Mouse (Mus musculus) forebrain, embryonic 16.5 days (tissue): ENCODE data around the gene Mapk8ip1. TPM values are rescaled to one million over a fixed set of nuclear protein-coding genes. Genes with fewer than 3 reads are reported as not detected.
"Not testable (repeated sequence)": the region's sequence is repeated elsewhere in the genome, so short reads cannot be mapped to it uniquely, and the experiment has no call there.

Experiments used
- ATAC-seq: fragments of 200-750 bp; cut with Nextera tagmentation; 2 replicates; pipeline ENCODE4 v1.8.0; 2017; ENCODE audit warnings: mild to moderate bottlenecking, moderate library complexity
- H3K27ac ChIP-seq: fragments of 300-500 bp; sonication (generic); 2 replicates; pipeline ENCODE4 v1.5.1; 2014; ENCODE audit warnings: low read length, control low read depth
- H3K27me3 ChIP-seq: fragments of 300-500 bp; sonication (generic); replicated peaks from 2 replicates; pipeline ENCODE4 v1.6.1; 2014; ENCODE audit warnings: low read length; ENCODE audit not compliant: control insufficient read depth, insufficient read depth
- H3K36me3 ChIP-seq: fragments of 300-500 bp; sonication (generic); 2 replicates; pipeline ENCODE4 v1.6.1; 2014; ENCODE audit not compliant: control insufficient read depth, insufficient read depth
- H3K4me1 ChIP-seq: fragments of 300-500 bp; sonication (generic); replicated peaks from 2 replicates; pipeline ENCODE4 v1.6.1; 2014; ENCODE audit warnings: low read length; ENCODE audit not compliant: control insufficient read depth, insufficient read depth
- H3K4me2 ChIP-seq: fragments of 300-500 bp; sonication (generic); 2 replicates; pipeline ENCODE4 v1.6.1; 2014; ENCODE audit warnings: mild to moderate bottlenecking, low read length, control low read depth
- H3K4me3 ChIP-seq: fragments of 300-500 bp; sonication (generic); replicated peaks from 2 replicates; pipeline ENCODE4 v1.5.1; 2014; ENCODE audit warnings: mild to moderate bottlenecking, low read length, control low read depth
- H3K9ac ChIP-seq: fragments of 300-500 bp; sonication (generic); replicated peaks from 2 replicates; pipeline ENCODE4 v1.6.1; 2014; ENCODE audit warnings: low read depth, low read length, control low read depth
- H3K9me3 ChIP-seq: fragments of 300-500 bp; sonication (generic); 2 replicates; pipeline ENCODE4 v1.6.1; 2016; ENCODE audit warnings: low read length; ENCODE audit not compliant: control insufficient read depth
- WGBS: fragments of 180-500 bp; shearing (Covaris S2); extraction: QIAGEN DNeasy Blood & Tissue Kit; methylation state at CpG from one replicate; pipeline ENCODE4 v1.1.7; 2014; 5-methylcytosine and 5-hydroxymethylcytosine counted together
- polyA plus RNA-seq: library from polyadenylated mRNA; unstranded; fragments of >200 nt; fragmentation: Nextera tagmentation; extraction: Ambion mirVana; gene quantifications from 2 replicates; pipeline ENCODE4 v1.2.1, GENCODE M21; 2015

Mapk8ip1 gene
- polyA plus RNA-seq, 1 experiment from 2014 or later, result 101 TPM

GRCm38 (mm10) chr2:92421723-92422387, 20.8 kb upstream of the Mapk8ip1 start:
- no peak overlapping the region for H3K27ac ChIP-seq
- H3K4me2 ChIP-seq, result no peak overlapping the region
- H3K4me3 ChIP-seq, result no peak overlapping the region
- no peaks in the 10 kb centered on the region for H3K27me3 ChIP-seq
- WGBS, result 95% methylated on average over 7 of the region's 7 CpGs
- H3K4me1 ChIP-seq, result peaks cover 33% of the 10 kb centered on the region
- H3K9me3 ChIP-seq, result no peaks in the 10 kb centered on the region
- no peak overlapping the region for H3K9ac ChIP-seq
- no peak for ATAC-seq
- peaks cover 37% of the 10 kb centered on the region for H3K36me3 ChIP-seq

- Histone ChIP-seq H3K36me3 (peaks cover 76% of the 10 kb centered on the region), H3K27me3 (no peaks in the 10 kb centered on the region), H3K27ac (no peak overlapping the region), H3K4me2 (no peak overlapping the region), H3K4me1 (no peaks in the 10 kb centered on the region), H3K4me3 (no peak overlapping the region), H3K9me3 (no peaks in the 10 kb centered on the region), H3K9ac (no peak overlapping the region)
- no peak for ATAC-seq
- WGBS, result 89% methylated on average over 10 of the region's 10 CpGs
Measured at GRCm38 (mm10) chr2:92411705-92412104, 10.6 kb upstream of the Mapk8ip1 start.

GRCm38 (mm10) chr2:92408309-92409045, 7.4 kb upstream of the Mapk8ip1 start:
- ATAC-seq, result no peak
- no peaks in the 10 kb centered on the region for H3K4me1 ChIP-seq
- WGBS, result 88% methylated on average over 18 of the region's 18 CpGs
- peaks cover 65% of the 10 kb centered on the region for H3K36me3 ChIP-seq
- no peak overlapping the region for H3K4me2 ChIP-seq
- H3K4me3 ChIP-seq, result no peak overlapping the region
- H3K9ac ChIP-seq, result no peak overlapping the region
- H3K27me3 ChIP-seq, result no peaks in the 10 kb centered on the region
- H3K27ac ChIP-seq, result no peak overlapping the region
- no peaks in the 10 kb centered on the region for H3K9me3 ChIP-seq

- Histone ChIP-seq H3K36me3 (peaks cover 41% of the 10 kb centered on the region), H3K4me2 (no peak overlapping the region), H3K27ac (no peak overlapping the region), H3K4me1 (peaks cover 6% of the 10 kb centered on the region), H3K9me3 (no peaks in the 10 kb centered on the region), H3K27me3 (no peaks in the 10 kb centered on the region), H3K4me3 (no peak overlapping the region), H3K9ac (no peak overlapping the region)
- no peak for ATAC-seq
- 87% methylated on average over 7 of the region's 7 CpGs for WGBS
Measured at GRCm38 (mm10) chr2:92405687-92406086, 4.6 kb upstream of the Mapk8ip1 start.

- Histone ChIP-seq H3K9ac (no peak overlapping the region), H3K4me3 (no peak overlapping the region), H3K36me3 (peaks cover 32% of the 10 kb centered on the region), H3K4me2 (no peak overlapping the region), H3K27ac (no peak overlapping the region), H3K27me3 (no peaks in the 10 kb centered on the region), H3K9me3 (no peaks in the 10 kb centered on the region), H3K4me1 (peaks cover 12% of the 10 kb centered on the region)
- WGBS, result 92% methylated on average over 6 of the region's 6 CpGs
- ATAC-seq, result no peak
Measured at GRCm38 (mm10) chr2:92404737-92405136, 3.7 kb upstream of the Mapk8ip1 start.

GRCm38 (mm10) chr2:92403776-92404319, 2.8 kb upstream of the Mapk8ip1 start:
- Histone ChIP-seq H3K9ac (no peak overlapping the region), H3K36me3 (peaks cover 23% of the 10 kb centered on the region), H3K4me2 (no peak overlapping the region), H3K4me1 (peaks cover 21% of the 10 kb centered on the region), H3K4me3 (no peak overlapping the region), H3K27me3 (no peaks in the 10 kb centered on the region), H3K9me3 (no peaks in the 10 kb centered on the region), H3K27ac (no peak overlapping the region)
- ATAC-seq, result no peak
- WGBS, result 94% methylated on average over 5 of the region's 5 CpGs

GRCm38 (mm10) chr2:92402591-92403326, 1.7 kb upstream of the Mapk8ip1 start:
- Histone ChIP-seq H3K4me1 (peaks cover 27% of the 10 kb centered on the region), H3K4me2 (no peak overlapping the region), H3K4me3 (no peak overlapping the region), H3K27me3 (no peaks in the 10 kb centered on the region), H3K27ac (peak overlapping the region; percentile 44; the same call in 1 of the 2 replicates), H3K36me3 (peaks cover 17% of the 10 kb centered on the region), H3K9me3 (no peaks in the 10 kb centered on the region), H3K9ac (no peak overlapping the region)
- 61% methylated on average over 4 of the region's 4 CpGs for WGBS
- ATAC-seq, result no peak; the same call in 1 of the 2 replicates

- Histone ChIP-seq H3K27me3 (no peaks in the 10 kb centered on the region), H3K9me3 (no peaks in the 10 kb centered on the region), H3K4me2 (peak overlapping the region; percentile 87), H3K36me3 (peaks cover 8% of the 10 kb centered on the region), H3K4me1 (peaks cover 32% of the 10 kb centered on the region), H3K4me3 (peak overlapping the region; percentile 85), H3K27ac (0 out of 2 replicates have a peak overlapping the region, but pooled peaks have one; percentile 15), H3K9ac (peak overlapping the region; percentile 96)
- no peak; the same call in 1 of the 2 replicates for ATAC-seq
- WGBS, result under 1% methylated on average over 20 of the region's 22 CpGs
Measured at GRCm38 (mm10) chr2:92400682-92401081, 381 bp downstream of the Mapk8ip1 start.

- H3K36me3 ChIP-seq, ATAC-seq, H3K27ac ChIP-seq, H3K9me3 ChIP-seq, H3K27me3 ChIP-seq: not testable (repeated sequence)
- Histone ChIP-seq H3K9ac (peak overlapping the region; percentile 96; the same call in 1 of the 2 replicates), H3K4me1 (peaks cover 32% of the 10 kb centered on the region), H3K4me3 (peak overlapping the region; percentile 85), H3K4me2 (peak overlapping the region; percentile 87)
- 40% methylated on average over 3 of the region's 4 CpGs for WGBS
Measured at GRCm38 (mm10) chr2:92399877-92400276, 1.2 kb downstream of the Mapk8ip1 start.
